Mouse (Mus musculus): Measurements from ENCODE around the gene Nemp2. TPM values are rescaled to one million over a fixed set of nuclear protein-coding genes. Genes with fewer than 3 reads are reported as not detected.

Gene Nemp2
- 1 to 10 TPM; 4.7 to 5.1 TPM for total RNA-seq (2021)
- long read RNA-seq, experiment 1, result 0 reads
- long read RNA-seq, experiment 2, partial matches to known transcripts, result 0 of 1 reads
- long read RNA-seq, experiment 2, other reads (novel, unspliced or antisense), result 1 of 1 reads

- Histone ChIP-seq H3K27ac (peak within 1 kb of the TSS; percentile 92), H3K4me3 (peak within 1 kb of the TSS; percentile 76)
- peak; percentile 91 to 96 for DNase-seq (ENCODE audit: low spot score in 2 of 2)
- peak; percentile 97 for TF ChIP-seq CTCF (conservative IDR thresholded peaks at IDR 0.05)
Measured at GRCm38 (mm10) chr1:52630248-52630936, at the start of gene Nemp2. TSS of gene Nemp2 (plus strand) at chr1:52630703.

GRCm38 (mm10) chr1:52581744-52582143 lies 48.8 kb upstream of the Nemp2 start:
- TF ChIP-seq CTCF (conservative IDR thresholded peaks at IDR 0.05), result no peak
- no peak overlapping the region for H3K27ac ChIP-seq
- DNase-seq (ENCODE audit: low spot score in 2 of 2), result no peak

DNA sequence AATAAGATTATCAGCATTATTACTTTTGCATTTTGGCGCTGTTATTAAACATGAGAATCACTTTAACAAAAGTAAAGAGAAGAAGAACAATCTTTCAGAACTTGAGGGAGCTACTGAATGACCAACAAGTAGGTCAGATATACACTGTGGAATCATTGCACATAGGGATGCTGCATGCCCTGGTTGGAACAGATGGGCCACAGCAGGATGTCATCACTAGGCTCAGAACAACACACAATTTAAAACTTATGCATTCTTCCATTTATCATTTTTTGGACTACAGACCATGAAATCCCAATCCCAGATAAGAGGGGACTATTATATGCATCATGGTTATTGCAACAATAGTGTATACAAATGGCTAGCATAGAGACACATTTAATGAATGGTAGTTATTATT lies 47.6 kb upstream of the Nemp2 start:
- no peak for DNase-seq (ENCODE audit: low spot score in 2 of 2)
- Histone ChIP-seq H3K27ac (no peak overlapping the region), H3K4me3 (no peak overlapping the region)
- TF ChIP-seq CTCF (conservative IDR thresholded peaks at IDR 0.05), result no peak

More at GRCm38 (mm10) chr1:52581744-52582143, 48.8 kb upstream of the Nemp2 start:
- H3K4me3 ChIP-seq, result no peak overlapping the region

DNA sequence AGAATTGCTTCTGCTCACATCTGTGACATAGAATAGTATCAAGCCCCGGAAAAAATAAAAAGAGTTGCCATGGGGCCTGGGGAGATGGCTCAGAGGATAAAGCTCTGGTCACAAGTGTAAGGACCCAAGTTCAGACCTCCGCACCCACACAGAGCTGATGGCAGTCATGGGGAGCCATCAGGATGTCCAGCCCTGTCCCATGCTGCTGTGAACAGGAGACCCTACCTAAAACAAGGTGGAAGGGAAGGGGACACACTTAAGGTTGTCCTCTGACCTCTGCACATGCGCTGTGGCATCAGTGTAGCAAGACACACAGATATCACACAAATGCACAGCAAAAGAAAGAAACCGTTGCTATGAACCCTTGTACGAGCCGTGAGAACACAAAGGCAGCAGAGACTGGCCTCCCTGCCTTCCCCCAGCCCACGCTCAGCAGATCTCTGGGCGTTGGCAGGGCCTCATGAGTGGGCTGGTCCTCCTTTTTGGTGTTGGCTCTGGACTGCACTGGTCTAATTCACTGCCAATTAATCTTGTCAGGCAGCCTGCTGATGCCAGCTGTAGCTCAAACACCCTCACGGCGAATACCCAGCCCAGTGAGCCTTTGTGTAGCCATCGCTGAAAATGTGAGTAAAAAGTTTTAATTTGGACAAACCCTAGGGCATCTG lies 33.4 kb upstream of the Nemp2 start:
- no peak for TF ChIP-seq CTCF (conservative IDR thresholded peaks at IDR 0.05)
- DNase-seq (ENCODE audit: low spot score in 2 of 2), result peak; percentile 61 to 68
- Histone ChIP-seq H3K4me3 (peak overlapping the region; percentile 26), H3K27ac (peak overlapping the region; percentile 28; the same call in 1 of the 2 replicates)

GRCm38 (mm10) chr1:52597761-52598160 lies 32.7 kb upstream of the Nemp2 start:
- DNase-seq (ENCODE audit: low spot score in 2 of 2), result peak; percentile 16 to 34
- H3K4me3 ChIP-seq, result peak overlapping the region; percentile 26
- TF ChIP-seq CTCF (conservative IDR thresholded peaks at IDR 0.05), result no peak
- H3K27ac ChIP-seq, result peak overlapping the region; percentile 28; the same call in 1 of the 2 replicates

- Histone ChIP-seq H3K27ac (peak overlapping the region; percentile 28; the same call in 1 of the 2 replicates), H3K4me3 (no peak overlapping the region; the same call in 1 of the 2 replicates)
- no peak for TF ChIP-seq CTCF (conservative IDR thresholded peaks at IDR 0.05)
- DNase-seq (ENCODE audit: low spot score in 2 of 2), result no peak
Measured at GRCm38 (mm10) chr1:52598361-52598760, 32.1 kb upstream of the Nemp2 start.

GRCm38 (mm10) chr1:52601496-52601895 lies 29.0 kb upstream of the Nemp2 start:
- Histone ChIP-seq H3K4me3 (no peak overlapping the region), H3K27ac (no peak overlapping the region)
- DNase-seq (ENCODE audit: low spot score in 2 of 2), result no peak
- TF ChIP-seq CTCF (conservative IDR thresholded peaks at IDR 0.05), result no peak

DNA sequence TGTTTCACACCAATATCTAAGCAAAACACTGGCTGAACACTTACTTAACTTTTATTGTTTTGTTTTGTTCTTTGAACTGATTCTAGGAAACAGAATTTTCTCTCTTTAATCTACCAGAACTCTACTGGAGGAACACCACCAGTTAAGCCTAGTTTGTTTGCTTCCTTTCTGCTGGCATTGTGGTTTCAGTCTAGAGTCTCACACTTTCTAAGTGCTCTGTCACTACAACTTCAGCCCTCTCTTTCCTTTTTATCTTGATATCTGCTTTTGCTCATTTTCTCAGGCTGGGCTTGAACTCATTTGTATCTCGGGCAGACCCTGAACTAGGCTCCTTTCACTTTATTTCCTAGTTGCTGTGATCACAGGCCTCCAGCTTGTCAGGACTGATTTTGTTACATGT lies 22.8 kb upstream of the Nemp2 start:
- Histone ChIP-seq H3K4me3 (no peak overlapping the region), H3K27ac (no peak overlapping the region)
- TF ChIP-seq CTCF (conservative IDR thresholded peaks at IDR 0.05), result no peak
- DNase-seq (ENCODE audit: low spot score in 2 of 2), result no peak

GRCm38 (mm10) chr1:52608486-52608885 lies 22.0 kb upstream of the Nemp2 start:
- no peak overlapping the region for H3K4me3 ChIP-seq
- no peak for DNase-seq (ENCODE audit: low spot score in 2 of 2)
- no peak for TF ChIP-seq CTCF (conservative IDR thresholded peaks at IDR 0.05)
- no peak overlapping the region for H3K27ac ChIP-seq

DNA sequence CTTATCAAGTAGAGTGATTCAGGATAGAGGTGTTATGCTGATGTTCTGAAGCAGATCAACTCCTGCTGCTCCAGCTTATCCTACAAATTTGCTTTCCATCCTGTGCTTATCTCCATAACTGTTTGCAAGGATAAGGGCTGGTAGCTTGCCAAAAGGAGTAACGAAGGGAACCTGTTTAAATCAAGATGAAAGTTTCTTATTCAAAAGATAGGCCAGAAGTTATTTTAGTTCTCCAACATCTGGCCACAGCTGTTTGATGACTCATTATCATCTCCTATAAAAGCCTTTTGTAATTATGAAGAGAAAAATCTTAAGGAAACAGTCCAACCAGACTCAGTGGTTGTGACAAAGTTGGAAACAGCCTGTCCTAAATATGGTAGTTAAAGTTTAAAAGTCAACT lies 12.3 kb upstream of the Nemp2 start:
- no peak overlapping the region for H3K4me3 ChIP-seq
- no peak for DNase-seq (ENCODE audit: low spot score in 2 of 2)
- no peak for TF ChIP-seq CTCF (conservative IDR thresholded peaks at IDR 0.05)

GRCm38 (mm10) chr1:52620442-52620841 lies 10.1 kb upstream of the Nemp2 start:
- no peak for TF ChIP-seq CTCF (conservative IDR thresholded peaks at IDR 0.05)
- H3K4me3 ChIP-seq, result no peak overlapping the region
- no peak overlapping the region for H3K27ac ChIP-seq
- no peak for DNase-seq (ENCODE audit: low spot score in 2 of 2)

More for the DNA sequence above, 12.3 kb upstream of the Nemp2 start:
- no peak overlapping the region for H3K27ac ChIP-seq

GRCm38 (mm10) chr1:52630937-52631299 lies 415 bp downstream of the Nemp2 start:
- DNase-seq (ENCODE audit: low spot score in 2 of 2), result no peak
- Histone ChIP-seq H3K27ac (peak overlapping the region; percentile 92), H3K4me3 (peak overlapping the region; percentile 76)
- TF ChIP-seq CTCF (conservative IDR thresholded peaks at IDR 0.05), result no peak

DNA sequence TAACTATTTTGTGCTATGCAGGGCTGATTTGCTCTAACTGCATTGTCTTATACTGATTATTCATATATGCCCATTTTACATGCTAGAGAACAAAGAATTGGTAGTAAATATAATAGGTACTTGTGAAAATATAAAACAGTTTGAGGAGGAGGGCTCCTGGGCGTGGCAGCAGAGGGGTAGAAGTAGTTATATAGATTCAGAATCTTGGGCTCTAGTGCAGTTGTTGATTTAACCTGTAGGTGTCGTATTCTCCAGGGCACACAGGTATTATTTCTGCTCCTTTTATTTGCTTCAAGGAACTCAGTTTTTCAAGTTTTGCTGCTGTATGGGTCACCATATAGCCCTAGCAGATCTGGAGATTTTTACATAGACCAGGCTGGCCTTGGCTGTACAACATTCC lies 1.1 kb downstream of the Nemp2 start:
- H3K27ac ChIP-seq, result no peak overlapping the region
- TF ChIP-seq CTCF (conservative IDR thresholded peaks at IDR 0.05), result peak; percentile 69
- no peak for DNase-seq (ENCODE audit: low spot score in 2 of 2)
- H3K4me3 ChIP-seq, result peak overlapping the region; percentile 76

Measured in layer of hippocampus, adult 2 months (tissue).